Mouse (Mus musculus): ENCODE results near the gene Efcab7. TPM values are rescaled to one million over a fixed set of nuclear protein-coding genes. Genes with fewer than 3 reads are reported as not detected.
A peak's percentile ranks its signal among the peaks of the same experiment; 100 is the strongest.

Gene Efcab7
- total RNA-seq (2021) = 10 to 100 TPM; 10.9 to 13.8 TPM
- long read RNA-seq, experiment 1, partial matches to known transcripts = 0 of 1 reads
- long read RNA-seq, experiment 1, other reads (novel, unspliced or antisense) = 1 of 1 reads
- long read RNA-seq, experiment 2 = 0 reads

GRCm38 (mm10) chr4:99829094-99830073 is at the start of gene Efcab7:
Efcab7 (plus strand) TSS chr4:99829198.
- DNase-seq (ENCODE audit: low spot score in 2 of 2) = peak; percentile 56 to 69

DNA sequence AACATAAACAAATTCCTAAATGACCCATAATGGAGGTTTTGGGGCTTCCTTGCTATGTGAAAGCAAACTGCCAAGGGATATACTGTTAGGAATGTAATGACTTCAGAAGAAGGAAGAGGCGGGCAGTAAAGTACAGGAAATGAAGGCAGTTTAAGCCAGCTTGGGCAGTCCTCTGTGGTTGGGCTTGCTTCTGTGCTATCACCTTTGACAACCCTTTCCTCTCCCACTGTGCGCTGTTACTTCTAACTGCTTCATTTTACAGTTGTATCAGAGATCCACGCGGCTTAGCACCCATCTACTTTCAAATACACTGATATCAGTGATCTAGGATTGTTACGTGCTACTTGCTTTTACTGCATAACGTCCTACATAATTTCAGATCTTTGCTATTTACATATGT is 36.6 kb upstream of the Efcab7 start:
- no peak for DNase-seq (ENCODE audit: low spot score in 2 of 2)

GRCm38 (mm10) chr4:99816697-99817460 is 12.1 kb upstream of the Efcab7 start:
- DNase-seq (ENCODE audit: low spot score in 2 of 2) = no peak

GRCm38 (mm10) chr4:99828337-99828736 is 661 bp upstream of the Efcab7 start:
- DNase-seq (ENCODE audit: low spot score in 2 of 2) = no peak

DNA sequence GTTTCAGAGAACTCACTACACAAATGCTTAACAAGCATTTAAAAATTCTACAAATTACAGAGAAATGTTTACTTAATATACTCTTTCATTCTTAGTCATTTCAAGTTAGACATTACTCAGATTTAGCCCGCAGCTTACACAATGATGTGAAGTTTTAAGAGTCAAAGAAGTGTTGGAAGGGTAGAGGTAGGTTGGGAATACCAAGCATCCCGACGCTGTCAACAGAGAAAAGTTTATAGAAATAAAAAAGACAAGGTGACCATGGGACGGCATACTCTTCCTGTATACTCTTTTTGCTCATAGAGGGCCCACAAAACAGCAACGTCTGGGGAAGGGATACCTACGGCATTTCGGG is 282 bp upstream of the Efcab7 start:
- DNase-seq (ENCODE audit: low spot score in 2 of 2) = no peak

GRCm38 (mm10) chr4:99881882-99882281 is 52.9 kb downstream of the Efcab7 start:
- no peak for DNase-seq (ENCODE audit: low spot score in 2 of 2)

- no peak for DNase-seq (ENCODE audit: low spot score in 2 of 2)
These were observed 53.4 kb downstream of the Efcab7 start for GRCm38 (mm10) chr4:99882405-99882804.

DNA sequence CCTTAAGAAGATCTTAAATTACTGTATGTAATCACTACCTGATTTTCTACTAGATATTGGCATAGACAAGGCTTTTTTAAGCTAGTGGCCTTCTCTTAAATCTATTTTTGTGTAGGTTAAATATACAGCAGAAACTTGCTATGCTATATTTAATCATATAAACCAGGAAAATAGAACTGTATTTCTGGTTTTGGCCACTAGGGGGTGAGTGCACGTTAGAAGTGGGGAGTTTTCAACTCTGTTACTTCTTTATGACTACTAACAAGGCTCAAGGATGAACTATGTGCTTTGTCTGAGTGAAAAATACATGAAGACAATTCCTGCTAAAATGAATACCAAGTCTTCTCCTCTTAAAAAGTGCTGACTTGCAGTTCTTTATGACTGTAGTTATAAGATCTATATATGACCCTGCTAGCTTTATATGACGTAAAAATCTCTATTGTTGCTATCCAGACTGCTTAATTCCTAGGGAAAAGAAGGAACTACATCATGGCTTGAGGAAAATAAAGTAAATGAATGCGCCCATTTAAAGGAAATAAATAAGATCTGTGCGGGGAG is 85.0 kb downstream of the Efcab7 start:
- no peak for DNase-seq (ENCODE audit: low spot score in 2 of 2)

DNA sequence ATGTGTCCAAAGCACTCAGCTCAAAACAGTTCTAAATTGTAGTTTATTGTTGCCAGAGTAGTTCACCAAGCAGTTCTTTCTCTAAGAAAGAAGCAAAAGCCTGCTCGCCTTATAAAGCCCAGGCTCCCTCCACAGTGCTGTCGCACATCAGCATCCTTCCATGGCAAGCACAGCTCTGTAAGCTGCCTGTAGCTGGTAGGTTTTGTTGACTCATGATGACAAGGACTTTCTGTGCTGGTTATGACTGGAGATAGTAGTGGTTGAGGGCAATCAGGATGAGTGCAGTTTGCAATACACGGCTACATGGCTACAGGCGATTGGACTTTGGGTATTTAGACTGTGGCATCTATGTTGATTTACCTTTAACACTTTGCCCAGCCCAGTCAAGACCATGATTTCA is 97.4 kb downstream of the Efcab7 start:
- DNase-seq (ENCODE audit: low spot score in 2 of 2) = no peak

DNA sequence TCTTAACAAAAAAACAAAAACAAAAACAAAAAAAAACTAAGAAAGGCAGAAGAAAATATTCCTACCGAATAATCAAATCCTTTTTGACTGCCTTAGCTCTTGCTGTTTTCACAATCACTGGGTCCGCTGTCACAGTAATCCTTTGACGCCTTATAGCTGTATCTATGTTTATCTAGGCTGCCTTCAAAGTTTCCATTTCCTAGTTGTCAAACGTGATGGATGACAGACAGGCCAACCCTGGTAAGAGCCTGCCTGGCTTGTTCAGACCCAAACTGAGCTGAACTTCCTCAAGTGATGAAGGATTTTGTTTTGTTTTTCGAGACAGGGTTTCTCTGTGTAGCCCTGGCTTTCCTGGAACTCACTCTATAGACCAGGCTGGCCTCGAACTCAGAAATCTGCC is 99.5 kb downstream of the Efcab7 start:
- no peak for DNase-seq (ENCODE audit: low spot score in 2 of 2)

GRCm38 (mm10) chr4:99929149-99929612 is 100.2 kb downstream of the Efcab7 start, which contains the start of gene Pgm1:
Pgm1 (plus strand) TSS chr4:99929414.
- peak in 1 of 2 experiments; percentile 73 for DNase-seq (ENCODE audit: low spot score in 2 of 2)

GRCm38 (mm10) chr4:99929613-99930517 is 100.9 kb downstream of the Efcab7 start, which contains the start of gene Itgb3bp:
Itgb3bp (minus strand) TSS chr4:99929813.
- DNase-seq (ENCODE audit: low spot score in 2 of 2) = peak; percentile 43 to 66

DNA sequence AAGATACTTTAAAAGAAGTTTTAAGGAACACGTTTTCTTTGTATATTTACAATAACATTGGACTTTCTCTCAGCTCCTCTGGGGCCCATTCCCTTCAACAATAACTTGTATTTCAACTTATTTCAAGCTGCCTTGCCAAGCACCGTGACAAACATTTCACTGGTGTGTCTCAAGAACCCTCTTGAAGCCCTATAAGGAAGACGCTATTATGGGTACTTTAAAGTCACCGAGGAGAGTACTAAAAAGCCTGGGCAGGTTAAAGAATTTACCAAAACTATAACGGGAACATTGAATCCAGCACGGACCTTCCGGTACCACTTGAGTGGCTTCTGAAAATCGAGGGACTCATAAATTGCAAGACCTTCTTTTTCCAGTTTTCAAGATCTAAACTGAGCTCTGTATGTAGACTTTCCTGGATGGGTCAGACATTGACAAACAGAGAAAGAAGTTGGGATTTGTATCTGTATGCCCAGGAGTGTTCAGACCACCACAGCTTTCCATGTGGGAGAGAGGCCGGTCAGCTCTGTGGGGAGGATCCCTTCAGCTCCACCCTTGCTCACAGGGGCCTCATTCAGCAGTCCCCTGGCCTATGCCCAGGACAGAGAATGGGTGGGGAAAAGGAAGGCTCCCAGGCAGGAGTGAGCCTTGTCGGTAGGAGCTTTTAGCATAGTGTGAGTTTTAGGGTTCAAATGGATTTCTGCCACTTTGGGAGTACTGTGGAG is 101.7 kb downstream of the Efcab7 start:
- DNase-seq (ENCODE audit: low spot score in 2 of 2) = no peak

DNA sequence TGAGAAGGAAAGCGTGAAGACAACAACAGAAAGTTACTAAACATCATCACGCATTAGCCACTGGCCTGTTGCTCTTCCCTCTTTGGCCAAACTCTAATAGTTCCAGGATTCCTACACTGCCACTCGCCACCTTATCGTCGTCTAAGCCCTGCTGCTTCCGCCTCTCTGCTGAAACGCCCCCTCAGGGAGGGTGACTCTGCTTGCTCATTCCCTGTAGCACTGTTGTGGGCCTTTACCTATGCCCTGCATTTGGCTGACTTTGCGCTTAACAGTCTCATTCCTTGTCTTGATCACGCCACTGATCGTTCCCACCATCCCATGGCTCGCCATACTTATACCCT is 102.2 kb downstream of the Efcab7 start:
- DNase-seq (ENCODE audit: low spot score in 2 of 2) = no peak

DNA sequence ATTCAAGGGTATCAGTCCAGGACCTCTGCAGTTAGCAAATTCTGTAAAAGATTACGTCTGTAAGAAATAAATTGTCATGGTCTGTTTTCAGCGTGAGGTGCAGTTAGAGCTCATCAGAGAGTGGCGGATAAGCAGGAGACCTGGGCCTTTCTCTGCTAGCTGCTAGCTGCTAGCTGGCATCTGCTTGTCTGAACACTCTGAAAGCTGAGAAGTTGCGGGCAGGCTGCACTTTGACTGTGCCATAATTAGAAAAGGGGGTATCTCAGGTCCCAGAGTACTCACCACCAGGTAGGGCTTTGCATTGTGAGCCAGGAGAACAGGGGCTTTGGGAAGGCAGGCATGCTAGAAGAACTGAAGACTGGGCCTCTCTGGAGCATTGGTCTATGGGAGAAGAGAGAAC is 102.8 kb downstream of the Efcab7 start:
- DNase-seq (ENCODE audit: low spot score in 2 of 2) = no peak

DNA sequence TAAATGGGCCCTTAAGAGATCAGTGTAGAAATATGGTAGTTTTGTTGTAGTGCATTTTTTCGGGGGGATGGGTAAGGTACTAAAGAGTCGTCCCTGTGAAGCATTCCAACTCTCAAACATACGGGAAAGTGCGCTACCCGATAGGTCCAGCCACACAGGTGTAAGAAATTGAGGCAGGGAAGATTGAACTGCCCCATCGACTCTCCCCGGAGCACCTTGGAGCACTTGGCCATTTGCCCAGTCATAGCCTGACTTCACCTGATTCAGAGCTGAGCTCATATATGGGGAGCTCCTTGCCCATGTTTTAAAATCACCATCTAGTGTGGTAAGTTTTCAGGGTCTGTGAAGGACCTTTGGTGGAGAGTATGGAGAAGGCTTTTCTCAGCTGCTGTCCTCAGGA is 105.9 kb downstream of the Efcab7 start:
- no peak for DNase-seq (ENCODE audit: low spot score in 2 of 2)

- DNase-seq (ENCODE audit: low spot score in 2 of 2) = no peak
These were observed 107.3 kb downstream of the Efcab7 start for GRCm38 (mm10) chr4:99936278-99936677.

GRCm38 (mm10) chr4:99939711-99940505 is 110.9 kb downstream of the Efcab7 start:
- no peak for DNase-seq (ENCODE audit: low spot score in 2 of 2)
